Mouse (Mus musculus) spleen, adult 2 months (tissue): Measurements from ENCODE around the gene Chkb.

Source experiments
- CTCF ChIP-seq: fragments of 200-500 bp; IDR thresholded peaks from 2 replicates; pipeline ENCODE4 v1.5.1; 2011; ENCODE audit warnings: mild to moderate bottlenecking, inconsistent platforms; ENCODE audit not compliant: insufficient read depth, insufficient read length, insufficient replicate concordance; ENCODE audit errors: extremely low read depth
- POLR2A ChIP-seq: fragments of 200-500 bp; IDR thresholded peaks from 2 replicates; pipeline ENCODE4 v1.6.1; 2011; ENCODE audit warnings: low read depth, low read length, inconsistent platforms

GRCm38 (mm10) chr15:89428136-89428790, 1.4 kb downstream of the Chkb start:
- no peak for TF ChIP-seq CTCF
- TF ChIP-seq POLR2A = no peak
